Mouse (Mus musculus): ENCODE results near the gene Adamts7.

Gene Adamts7

DNA sequence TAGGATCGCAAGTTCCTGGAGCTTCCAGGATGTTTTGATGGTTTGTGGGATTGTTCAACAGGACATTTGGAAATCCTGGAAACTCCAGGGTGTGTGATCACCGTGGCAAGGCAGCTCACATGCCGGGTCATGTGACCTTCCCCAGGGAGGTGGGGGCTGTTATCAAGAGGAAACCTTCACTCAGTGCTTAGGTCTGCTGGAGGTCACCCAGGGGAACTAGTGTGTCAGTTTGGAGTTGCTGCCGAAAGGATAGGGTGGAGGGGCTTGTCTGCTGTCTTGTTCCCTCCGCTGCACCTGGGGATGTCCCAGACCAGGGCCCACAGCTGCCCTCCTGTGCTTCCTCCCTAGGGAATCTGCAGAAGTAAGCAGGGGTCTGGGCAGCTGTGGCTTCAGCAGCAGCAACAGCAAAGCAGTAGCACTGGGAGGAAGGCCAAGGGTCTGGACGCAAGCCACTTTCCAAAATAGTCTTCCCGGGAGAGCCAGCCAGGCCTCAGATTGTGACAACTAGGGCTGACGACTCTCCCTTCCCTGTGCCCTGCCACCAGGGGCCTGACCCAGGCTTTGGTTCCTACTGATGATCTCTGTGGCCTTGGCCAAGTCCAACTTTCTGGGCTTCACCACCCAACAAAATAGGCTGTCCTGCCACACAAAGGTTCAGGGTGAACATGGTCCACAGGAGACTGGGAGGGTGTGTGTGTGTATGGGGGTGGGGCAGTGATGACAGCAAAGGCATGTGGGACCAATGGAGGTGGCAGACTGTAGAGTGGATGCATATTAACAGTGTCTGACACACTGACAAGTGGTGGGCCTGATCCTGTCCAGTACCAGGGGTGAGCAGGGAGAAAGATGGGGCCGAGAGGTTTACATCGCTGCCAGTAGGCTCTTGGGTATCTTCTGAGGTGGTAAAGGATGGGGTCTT is 35.9 kb downstream of the Adamts7 start:
- DNase-seq: no peak

DNA sequence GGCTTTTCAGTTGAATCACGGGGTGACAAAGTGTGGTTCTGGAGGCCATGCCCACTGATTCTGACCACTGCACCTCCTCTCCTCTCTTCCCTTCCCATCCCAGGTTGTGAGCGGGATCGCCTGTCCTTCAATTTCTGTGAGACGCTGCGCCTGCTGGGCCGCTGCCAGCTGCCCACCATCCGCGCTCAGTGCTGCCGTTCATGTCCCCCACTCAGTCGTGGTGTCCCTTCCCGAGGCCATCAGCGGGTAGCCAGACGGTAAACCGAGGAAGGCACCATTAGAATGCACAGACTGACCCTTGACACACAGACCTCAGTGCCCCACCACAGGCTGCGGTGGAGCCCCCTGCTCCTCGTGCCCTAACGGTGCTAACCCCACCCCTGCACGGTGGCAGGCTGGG is 36.7 kb downstream of the Adamts7 start:
- DNase-seq: no peak

DNA sequence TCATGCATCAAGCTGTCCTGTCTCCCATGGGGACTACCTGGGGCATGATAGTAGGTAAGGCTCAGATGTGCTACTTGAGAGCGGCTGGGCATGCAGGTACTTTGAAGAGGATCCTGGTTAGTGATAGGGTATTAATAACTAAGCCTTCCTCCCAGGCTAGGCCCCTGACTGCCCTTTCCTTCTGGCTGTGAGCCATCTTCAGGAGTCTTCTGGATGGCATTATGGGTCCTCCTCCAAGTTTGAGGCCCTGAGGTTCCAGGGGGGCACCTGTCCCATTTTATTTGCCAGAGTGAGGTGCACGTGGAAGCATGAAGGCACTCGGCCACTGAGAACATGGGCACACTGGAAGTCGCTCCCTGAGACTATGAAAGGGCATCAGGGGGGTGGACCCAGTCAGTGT is 37.6 kb downstream of the Adamts7 start:
- DNase-seq: no peak

DNA sequence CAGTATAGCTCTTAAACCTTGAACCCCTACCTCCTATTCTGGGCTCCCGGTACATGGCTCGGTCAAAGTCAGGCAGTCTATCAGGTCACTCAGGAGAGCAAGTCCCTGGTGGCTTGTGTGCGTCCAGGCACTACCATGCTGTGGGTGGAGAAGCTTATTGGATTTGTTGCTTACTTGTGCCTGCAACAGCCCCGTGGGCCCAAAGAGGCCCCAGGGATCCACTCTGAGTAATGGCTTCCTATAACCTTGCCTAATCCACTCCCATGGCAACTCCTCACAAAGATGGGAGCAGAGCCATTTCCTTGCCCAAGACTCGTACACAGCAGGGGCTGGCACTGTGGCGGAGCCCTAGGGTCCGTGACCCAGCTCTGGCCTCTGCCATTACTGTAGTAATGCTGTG is 38.2 kb downstream of the Adamts7 start:
- DNase-seq: no peak

DNA sequence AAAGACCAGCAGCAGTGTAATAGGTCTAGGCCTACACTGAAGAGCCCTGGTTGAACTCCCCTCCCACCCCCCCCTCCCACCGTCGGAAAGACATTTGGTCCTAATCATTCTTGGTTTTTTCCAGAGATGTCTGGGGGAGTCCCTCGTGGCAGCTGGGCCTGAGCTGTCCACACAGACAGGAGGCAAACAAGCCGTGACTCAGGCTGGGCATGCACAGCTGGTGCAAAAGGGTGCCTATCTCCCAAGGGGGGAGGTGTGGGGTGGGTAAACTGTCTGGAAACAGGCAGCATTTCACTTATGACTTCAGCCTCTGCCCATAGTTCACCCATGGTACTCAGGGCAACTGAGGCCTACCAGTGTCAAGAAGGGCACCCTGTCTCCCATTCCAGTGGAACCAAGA is 38.7 kb downstream of the Adamts7 start:
- DNase-seq: no peak

DNA sequence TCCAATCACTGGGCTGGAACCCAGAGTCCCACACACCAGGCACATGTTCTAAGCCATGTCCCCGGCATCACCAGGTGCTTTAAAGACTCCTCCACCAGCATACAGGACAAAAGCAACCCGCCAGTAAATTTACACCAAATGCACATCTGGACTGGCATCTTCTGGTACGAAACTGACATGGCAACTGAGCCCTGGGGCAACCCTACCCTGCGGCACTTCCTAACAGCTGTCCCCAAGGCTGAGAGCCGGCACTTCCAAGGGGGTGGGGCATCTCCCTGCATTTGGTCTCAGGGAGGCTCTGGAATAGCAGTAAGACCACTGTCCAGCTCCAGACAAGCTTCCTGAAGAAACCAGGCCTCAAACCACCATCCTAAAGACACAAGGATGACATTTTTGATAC is 40.4 kb downstream of the Adamts7 start:
- DNase-seq: no peak

DNA sequence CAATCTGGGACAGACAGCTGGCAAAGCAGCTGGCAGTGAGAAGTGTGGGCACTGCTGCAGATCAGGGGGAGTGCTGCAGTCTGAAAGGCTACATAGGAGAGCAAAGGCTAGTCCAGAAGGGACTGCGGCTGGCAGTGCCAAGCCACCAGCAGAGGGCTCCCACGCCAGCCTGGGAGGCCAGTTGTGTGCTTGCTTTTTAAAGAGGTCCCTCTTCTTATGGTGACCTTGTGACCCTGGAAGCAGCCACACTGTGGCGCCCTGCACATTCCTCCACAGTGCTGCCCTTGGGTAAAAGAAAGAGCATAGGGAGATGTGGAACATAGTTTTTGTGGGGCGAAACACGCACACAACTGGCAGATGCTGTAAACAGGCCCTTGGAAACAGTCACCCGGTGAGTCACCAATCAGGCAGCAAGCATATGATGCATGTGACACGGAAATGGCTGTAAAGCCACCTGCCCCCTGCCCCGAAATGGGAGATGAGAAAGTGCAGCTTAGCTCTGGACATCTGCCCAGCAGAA is 41.6 kb downstream of the Adamts7 start:
- DNase-seq: no peak

DNA sequence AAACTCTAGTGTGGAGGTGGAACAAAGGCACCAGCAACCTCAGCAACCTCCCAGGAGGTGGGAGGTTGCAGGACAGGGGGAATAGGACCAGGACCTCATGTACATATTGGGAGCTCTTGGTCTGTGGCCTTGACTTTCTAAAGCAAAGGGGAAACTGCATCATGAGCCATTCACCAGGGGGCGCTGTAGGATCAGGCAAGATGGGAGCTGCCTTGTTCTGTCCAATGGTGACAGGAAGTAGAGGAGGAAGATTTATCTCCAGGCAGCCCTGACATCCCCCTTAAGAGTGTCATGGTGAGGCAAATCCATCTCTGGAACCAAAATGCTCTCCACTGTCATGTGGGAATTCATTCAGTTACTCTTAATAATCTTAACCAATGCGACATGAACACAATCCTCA is 43.6 kb downstream of the Adamts7 start:
- peak; percentile 58 to 65 for DNase-seq

DNA sequence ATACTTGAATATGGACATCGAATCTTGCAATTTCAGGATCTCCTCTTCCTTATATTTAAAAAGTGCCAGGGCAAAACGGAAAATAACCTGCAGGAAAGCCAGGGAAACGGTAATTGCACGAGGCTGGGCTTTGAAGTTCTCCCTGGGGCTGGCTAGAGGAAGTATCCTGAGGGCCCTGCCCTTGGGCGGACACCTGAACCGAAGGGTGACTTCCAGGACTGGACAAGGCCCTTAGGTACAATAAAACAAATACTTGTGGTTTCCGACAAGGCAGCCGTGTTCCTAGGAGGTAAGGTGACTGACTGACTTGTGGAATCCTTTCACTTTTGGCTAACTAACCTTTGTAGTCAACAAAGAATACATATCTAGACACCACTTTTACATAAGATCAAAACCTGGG is 44.9 kb downstream of the Adamts7 start:
- no peak for DNase-seq

DNA sequence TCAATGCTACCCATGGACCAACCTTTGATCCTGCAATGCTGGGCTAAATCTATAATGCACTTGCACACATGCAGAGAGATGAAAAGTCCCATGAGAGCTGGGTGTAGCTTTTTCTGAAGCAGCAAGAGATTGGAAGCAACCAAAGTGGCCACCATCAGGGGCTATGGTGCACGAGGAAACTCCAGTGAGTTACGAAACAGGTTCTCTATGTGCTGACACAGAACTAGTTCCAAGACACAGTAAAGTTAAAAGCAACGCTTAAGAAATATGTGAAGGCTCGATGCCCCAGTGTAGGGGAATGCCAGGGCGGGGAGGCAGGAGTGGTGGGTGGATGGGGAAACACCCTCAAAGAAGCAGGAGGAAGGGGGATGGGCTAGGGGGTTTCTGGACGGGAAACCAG is 45.8 kb downstream of the Adamts7 start:
- DNase-seq: no peak

DNA sequence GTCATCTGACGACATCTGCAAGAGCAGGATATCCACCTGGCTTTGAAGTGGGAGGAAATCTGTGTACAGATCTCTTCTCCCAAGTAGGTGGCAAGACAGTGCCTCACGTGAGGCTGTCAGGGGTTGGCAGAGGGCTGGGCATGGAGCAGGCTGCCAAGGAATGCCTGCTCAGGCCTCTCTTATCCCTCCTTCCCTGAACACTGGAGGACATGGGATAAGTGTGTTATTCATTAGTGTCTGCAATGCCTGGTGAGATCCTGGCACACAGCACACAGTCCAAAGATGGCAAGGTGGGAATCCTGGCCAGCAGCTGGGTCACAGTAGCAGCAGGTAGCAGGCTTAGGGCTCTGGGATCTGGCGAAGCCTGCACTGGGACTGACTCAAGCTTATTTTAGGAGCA is 50.3 kb downstream of the Adamts7 start:
- no peak for DNase-seq

DNA sequence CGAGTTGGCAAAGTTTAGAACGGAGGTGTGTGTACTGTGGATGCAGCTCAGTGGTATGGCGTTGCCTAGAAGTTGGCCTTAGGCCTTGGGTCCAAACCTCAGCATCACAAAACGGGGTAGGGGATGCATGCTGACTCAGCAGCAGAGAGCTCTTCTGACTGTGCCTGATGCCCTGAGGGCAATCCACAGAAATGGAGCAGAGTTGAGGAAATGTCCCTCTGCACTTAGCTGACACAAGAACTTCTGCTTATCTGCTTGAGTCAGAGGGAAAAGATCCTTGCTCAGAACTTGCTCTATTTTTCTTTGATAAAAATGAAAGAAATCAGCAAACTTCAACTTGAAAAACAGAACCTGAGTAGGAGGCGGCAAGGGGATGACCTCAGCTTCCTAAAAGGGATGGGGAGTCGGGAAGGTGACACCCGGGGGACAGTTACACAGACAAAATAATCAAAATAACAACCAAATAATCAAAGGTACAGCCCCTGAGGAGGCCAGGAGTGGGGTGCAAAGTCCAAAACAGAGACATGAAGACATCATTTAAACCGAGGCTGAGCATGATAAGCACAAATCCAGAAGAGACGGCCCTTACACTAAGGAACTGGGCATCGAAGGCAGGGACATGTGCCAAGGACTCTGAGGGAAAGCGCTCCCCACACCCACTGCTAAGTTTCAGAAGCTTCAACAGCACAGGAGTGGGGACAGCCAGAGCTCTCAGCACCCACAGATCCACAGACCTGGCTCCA is 53.6 kb downstream of the Adamts7 start:
- DNase-seq: no peak

DNA sequence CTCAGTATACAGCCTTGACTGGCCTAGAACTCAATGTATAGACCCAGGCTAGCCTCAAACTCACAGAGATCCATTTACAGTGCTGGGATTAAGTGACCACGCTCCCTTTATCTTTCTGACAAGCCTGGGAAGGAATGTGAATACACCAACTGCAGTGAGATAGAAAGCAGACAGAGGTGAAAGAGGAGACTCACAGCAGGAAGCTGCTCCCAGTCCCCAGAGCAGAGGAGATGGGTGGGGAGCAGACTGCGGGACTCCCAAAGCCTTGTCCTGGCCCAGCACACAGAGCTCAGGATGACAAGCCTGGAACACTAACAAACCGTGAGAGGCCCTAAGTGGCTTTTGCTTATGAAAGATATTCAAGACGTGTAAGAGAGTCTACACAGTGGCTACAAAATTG is 54.6 kb downstream of the Adamts7 start:
- DNase-seq: no peak

DNA sequence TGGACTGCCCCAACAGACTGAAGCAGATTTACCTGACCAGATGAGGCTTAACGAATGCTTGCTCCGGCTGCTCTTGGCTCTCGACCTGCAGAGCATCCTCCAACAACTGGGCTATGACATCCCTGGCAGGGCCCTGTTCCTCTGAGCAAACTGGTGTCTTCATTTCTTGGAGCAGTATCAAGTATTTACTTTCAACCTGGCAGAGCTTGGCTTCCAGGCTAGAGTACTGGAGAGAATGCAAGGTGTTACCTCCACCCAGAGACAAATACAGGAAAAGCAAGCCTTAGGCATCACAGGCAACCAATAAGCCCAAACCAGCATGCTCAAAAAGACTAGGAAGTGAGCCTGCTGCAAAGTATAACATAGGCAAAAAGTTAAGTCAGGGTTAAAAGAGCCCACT is 59.4 kb downstream of the Adamts7 start:
- DNase-seq: no peak

DNA sequence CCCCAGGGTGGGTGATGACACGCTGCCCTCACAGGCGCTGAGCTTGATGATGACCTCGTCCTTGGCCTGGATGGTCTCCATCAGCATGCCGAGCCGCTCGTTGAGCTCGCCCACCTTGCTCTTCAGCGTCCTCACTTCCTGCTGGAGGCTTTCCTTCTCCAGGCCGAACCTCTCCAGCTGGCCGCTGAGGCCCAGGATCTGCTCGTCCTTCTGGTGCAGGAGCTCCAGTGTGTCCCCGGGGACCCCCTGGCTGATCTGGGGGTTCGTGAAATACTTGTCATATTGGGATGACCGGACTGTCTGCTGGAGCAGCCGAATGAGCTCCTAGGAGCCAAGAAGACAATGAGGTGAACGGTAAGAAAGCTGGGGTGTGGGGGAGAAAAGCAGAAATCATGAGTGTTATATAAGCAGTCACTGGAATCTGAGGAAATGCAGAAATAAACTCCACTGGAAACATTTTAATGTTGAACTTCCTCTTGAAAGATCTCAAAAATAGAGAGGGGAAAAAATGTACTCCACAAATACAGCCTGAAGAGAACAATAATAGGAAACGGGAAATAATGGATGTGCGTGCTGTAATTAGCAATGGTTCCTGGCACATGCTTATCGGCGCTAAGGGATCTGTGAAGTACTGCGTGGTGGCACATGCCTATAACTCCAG is 63.3 kb downstream of the Adamts7 start:
- no peak for DNase-seq

DNA sequence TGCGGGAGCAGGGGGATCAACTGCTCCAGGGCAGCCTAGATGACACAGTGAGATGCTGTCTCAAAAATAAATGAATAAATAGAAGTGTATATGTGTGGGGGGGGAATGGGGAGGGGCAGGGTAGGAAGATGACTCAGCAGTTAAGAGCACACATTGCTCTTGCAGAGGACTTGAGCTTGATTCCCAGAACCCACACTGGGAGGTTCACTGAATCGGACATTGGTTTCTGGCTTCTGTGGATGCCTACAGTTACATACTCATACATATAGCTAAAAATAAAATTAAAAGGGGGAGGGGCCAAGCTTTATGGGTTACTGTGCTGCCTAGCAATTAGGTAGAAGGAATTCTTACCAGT is 63.9 kb downstream of the Adamts7 start:
- DNase-seq: no peak

DNA sequence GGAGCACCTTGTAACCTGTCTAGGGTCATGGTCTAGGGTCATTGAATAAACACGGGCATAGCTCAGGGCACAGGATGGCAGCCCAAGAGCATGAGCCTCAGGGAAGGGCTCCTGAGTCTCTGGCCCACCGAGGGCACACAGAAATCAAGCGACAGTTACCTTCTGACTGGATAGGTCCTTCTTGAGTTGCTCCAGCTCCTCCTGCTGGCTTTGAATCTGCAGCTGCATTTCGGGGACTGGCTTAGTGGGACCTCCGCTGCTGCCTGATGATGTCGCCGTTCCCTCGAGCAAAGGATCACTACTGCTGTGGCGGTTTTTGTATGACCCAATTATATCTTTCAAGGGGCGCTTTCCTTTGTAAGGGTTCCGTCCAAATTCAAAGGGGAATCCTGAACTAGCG is 64.3 kb downstream of the Adamts7 start:
- no peak for DNase-seq

DNA sequence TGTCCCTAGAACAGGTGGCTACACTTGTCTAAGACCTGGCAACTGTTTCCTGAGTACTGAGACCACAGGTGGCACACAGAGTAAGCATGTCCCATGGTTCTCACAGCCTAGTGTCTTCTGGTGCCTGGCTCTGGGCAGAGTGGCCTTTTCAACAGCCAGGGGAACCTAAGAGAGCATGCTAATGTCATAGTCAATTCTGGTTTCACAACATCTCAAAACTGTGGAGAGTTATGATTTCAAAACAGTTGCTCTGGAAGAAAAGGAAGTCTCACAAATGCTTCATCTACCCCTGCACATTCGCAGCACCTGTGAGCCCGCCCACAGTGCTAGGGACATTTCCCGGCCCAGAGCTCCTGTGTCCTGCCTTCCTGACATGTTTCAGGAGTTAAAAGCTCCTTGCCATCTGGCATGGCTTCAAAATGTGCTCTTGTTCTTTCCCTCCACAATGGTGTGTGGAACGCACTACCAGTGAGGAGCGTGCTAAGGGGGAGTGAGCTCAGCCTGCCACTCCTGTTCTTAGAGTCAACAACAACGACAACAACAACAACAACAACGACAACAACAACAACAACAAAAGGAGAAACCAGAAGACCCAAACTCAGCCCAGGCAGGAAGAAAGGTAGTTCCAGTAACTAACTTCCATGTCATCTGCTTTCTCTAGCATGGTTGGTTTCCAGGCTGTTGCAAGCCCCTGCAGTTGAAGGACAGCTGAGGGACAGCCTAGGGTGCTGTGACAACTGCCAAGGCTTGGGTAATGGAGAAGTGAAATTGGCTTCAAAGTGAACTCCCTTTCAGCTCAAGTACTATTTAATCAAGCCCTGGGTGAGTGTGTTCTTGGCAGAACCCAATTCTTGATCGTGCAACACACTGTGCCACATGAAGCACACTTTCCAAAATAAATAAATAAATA is 70.2 kb downstream of the Adamts7 start:
- DNase-seq: no peak

DNA sequence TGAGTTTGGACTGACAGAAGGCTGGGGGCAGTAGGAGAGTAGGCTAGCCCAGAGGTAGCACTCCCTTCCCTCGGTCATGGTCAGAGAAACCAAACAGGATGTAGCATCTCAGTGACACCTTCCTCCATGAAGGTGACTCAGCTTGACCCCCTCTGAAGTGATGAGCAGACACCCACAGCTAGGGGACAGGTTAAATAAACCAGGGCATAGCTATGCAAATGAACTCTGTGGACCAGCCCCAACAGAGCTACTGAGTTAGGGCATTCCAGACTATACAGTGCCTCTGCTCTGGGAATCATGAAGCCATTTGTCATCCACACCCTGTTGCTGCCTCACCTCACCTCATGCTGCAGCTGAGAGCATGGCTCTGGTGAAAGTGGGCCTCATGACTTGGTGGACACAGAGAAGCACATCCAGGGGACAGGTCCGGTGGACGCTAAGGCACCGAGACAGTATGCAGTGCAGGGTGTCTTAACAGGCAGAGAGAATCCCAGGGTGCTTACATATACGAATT is 71.1 kb downstream of the Adamts7 start:
- no peak for DNase-seq

DNA sequence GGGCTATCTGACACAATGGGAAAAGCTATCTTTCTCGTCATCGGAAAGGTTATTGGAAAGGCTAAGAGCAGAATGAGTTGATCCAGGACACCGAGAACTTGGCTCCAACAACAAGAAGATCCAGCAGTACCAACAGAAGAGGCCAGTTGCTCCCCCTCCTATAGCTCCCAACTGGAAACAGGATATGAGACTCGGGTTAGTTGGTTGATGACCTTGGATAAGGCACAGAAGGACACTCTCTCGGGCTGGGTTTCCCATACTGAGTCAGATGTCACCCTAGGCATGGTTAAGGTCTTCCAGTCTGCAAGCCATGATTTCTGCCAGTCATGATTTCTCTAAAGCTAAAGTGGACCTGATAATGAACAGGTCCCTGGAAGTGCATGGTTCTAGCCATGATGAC is 71.9 kb downstream of the Adamts7 start:
- no peak for DNase-seq

DNA sequence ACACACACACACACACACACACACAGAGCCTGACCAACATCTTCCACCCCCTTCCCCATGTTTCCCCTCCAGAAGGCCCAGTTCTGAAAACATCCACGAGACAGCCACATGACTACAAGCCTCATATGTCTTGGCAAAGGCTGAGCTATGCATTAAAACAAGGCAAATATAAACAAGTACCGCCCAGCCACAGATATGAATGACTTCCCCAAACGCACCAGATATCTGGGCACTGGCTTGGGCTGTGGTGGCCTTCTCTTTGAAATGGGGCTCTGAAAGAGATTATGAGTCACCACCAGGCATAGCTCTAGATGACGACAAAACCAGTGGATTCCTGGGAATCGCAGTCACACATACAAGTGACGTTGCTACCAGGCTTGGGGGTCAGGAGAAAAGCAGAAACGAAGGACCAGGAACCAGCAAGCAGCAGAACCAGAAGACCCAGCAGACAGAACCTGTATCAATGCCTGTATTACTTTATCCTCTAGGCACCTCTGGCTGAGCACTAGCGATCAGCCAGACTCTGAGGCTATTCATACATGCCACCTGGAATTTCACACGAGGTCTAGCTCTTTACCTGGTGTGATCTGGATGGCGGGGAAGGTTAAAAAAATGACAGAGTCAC is 72.5 kb downstream of the Adamts7 start:
- no peak for DNase-seq

DNA sequence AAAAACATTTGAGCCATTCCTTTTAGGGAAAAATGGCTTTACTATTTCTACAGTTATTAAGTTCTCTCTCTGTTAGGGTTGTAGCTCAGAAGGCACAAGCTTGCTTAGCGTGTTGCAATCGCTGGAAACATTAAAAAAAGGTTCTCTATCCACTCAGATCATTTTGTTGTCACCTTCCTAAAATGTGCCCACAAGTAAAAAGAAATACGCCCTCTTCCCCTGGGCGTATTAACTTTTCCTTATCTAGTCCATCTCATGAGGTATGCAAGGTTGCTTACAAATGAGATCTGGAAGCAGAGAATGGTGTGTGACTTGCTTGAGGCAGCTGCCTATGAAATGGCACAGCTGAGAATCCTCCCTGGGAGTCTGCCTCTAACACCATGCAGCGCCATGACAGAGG is 73.9 kb downstream of the Adamts7 start:
- DNase-seq: no peak
